Mouse (Mus musculus) cortical plate, adult 2 months (tissue): ENCODE results near the gene Slc25a44.

Source experiments
- CTCF ChIP-seq: fragments of 200-500 bp; IDR thresholded peaks from 2 replicates; pipeline ENCODE4 v1.5.1; 2011; ENCODE audit warnings: mild to moderate bottlenecking, control low read depth, low read length; ENCODE audit not compliant: insufficient read depth; ENCODE audit errors: extremely low read depth
- POLR2A ChIP-seq: fragments of 200-500 bp; IDR thresholded peaks from 2 replicates; pipeline ENCODE4 v1.6.1; 2011; ENCODE audit warnings: mild to moderate bottlenecking, low read length, control low read depth; ENCODE audit not compliant: insufficient read depth; ENCODE audit errors: extremely low read depth

DNA sequence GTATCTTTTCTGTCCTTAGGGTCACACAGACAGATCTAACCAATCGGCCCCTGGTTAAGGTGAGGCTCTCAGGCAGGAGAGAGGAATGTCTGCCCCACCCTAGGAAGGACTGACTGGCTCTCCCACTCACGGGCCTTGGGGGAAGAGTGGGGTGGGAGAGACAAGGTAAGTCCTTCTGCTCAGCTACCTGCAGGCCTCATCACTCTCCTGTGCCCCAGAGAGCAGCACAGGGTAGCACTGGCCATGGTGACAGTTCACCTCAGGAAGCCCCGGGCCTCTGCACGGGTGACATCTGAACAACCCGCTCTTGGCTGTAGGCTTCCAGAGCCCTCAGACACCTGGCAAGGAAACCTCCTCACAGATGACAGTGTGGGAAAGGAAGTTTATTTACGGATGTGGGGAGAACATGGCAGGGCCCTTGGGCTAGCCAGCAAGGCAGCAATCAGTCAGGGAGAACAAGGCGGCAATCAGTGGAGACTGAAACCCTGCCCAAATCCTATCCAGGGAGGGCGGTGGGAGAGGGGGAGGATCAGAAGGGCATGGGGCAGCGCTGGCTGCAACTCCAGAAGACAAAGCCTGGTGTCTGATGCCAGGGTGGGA is 31.1 kb downstream of the Slc25a44 start:
- TF ChIP-seq CTCF (no peak), POLR2A (no peak)
